Mouse (Mus musculus): Measurements from ENCODE around the gene Olfr871.

DNA sequence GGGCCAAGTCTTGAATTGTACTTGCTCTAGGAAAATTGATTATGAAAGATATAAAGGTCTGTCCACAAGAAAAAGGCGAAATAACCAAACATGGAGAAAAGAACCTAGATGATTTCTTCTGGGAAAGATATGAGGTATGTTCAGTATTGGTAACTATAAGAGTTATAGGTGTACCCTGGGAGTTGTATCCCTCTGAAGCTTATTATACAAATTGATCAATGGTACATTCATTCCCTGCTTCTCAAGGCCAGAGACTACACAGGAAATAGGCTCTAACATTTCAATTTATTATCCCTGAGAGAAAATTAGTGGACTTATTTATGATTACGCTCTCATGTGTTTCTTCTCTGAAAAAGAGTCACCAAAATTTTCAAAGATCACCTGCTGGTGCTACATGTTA, 38.0 kb upstream of the Olfr871 start, which contains the start of gene Olfr870:
- TF ChIP-seq CTCF (IDR thresholded peaks at IDR 0.05; ENCODE audit: borderline replicate concordance, extremely low read depth, insufficient read depth, insufficient read length): no peak
- no peak for TF ChIP-seq POLR2A (IDR thresholded peaks at IDR 0.05; ENCODE audit: borderline replicate concordance, extremely low read depth, insufficient read depth, insufficient read length, poor library complexity, severe bottlenecking)

All from brain, embryonic 14.5 days (tissue).